Mouse (Mus musculus): Measurements from ENCODE around the gene Pias1. TPM values are rescaled to one million over a fixed set of nuclear protein-coding genes. Genes with fewer than 3 reads are reported as not detected.

Pias1 gene
- total and polyA plus RNA-seq, 3 experiments: 7.7 to 21.5 TPM; not detected in 1

- TF ChIP-seq POLR2A (IDR thresholded peaks at IDR 0.05; ENCODE audit: control insufficient read depth in 1 of 2, insufficient read depth in 1 of 2, low read depth in 1 of 2, low read length in 2 of 2, poor library complexity in 1 of 2) (peak; percentile 74 to 90; a peak in 2 of 4 replicates), BHLHE40 (IDR thresholded peaks at IDR 0.05; ENCODE audit: borderline replicate concordance, low read depth, low read length) (no peak), HCFC1 (IDR thresholded peaks at IDR 0.05; ENCODE audit: low read depth, low read length) (peak; percentile 69), MYC (IDR thresholded peaks at IDR 0.05; ENCODE audit: low read depth, low read length) (no peak), CHD1 (IDR thresholded peaks at IDR 0.05; ENCODE audit: low read depth, low read length) (no peak), RCOR1 (IDR thresholded peaks at IDR 0.05; ENCODE audit: low read depth, low read length) (no peak), MAZ (IDR thresholded peaks at IDR 0.05; ENCODE audit: low read depth, low read length) (peak; percentile 83; the same call in 1 of the 2 replicates), GATA1 (IDR thresholded peaks at IDR 0.05; ENCODE audit: low read depth, low read length) (no peak), NRF1 (IDR thresholded peaks at IDR 0.05; ENCODE audit: insufficient read depth, low read depth, low read length, poor library complexity, severe bottlenecking) (peak; percentile 80), ETS1 (IDR thresholded peaks at IDR 0.05; ENCODE audit: low read depth, low read length) (no peak; the same call in 1 of the 2 replicates), CTCF (IDR thresholded peaks at IDR 0.05 in 2 of 3, conservative IDR thresholded peaks at IDR 0.05 in 1 of 3; ENCODE audit: control insufficient read depth in 1 of 3, insufficient read depth in 1 of 3, low read depth in 2 of 3, low read length in 3 of 3, poor library complexity in 1 of 3, severe bottlenecking in 1 of 3) (no peak), SMC3 (IDR thresholded peaks at IDR 0.05; ENCODE audit: low read depth, low read length) (no peak), TBP (IDR thresholded peaks at IDR 0.05; ENCODE audit: low read depth, low read length) (peak; percentile 52; the same call in 1 of the 2 replicates), NELFE (IDR thresholded peaks at IDR 0.05; ENCODE audit: low read depth, low read length) (peak; percentile 90), TAL1 (IDR thresholded peaks at IDR 0.05; ENCODE audit: low read length) (no peak), SIN3A (IDR thresholded peaks at IDR 0.05; ENCODE audit: low read length) (peak; percentile 81; the same call in 1 of the 2 replicates), E2F4 (IDR thresholded peaks at IDR 0.05; ENCODE audit: borderline replicate concordance, low read depth, low read length) (peak; percentile 89; the same call in 1 of the 2 replicates), EP300 (IDR thresholded peaks at IDR 0.05; ENCODE audit: low read depth in 1 of 2, low read length in 2 of 2) (peak in 1 of 2 experiments; percentile 54; a peak in 2 of 4 replicates), MAFK (IDR thresholded peaks at IDR 0.05; ENCODE audit: borderline replicate concordance, low read depth, low read length) (no peak)
Observed at GRCm38 (mm10) chr9:62980777-62981202, 6.9 kb downstream of the Pias1 start (continued).

- H3K36me3 ChIP-seq (ENCODE audit: control insufficient read depth in 1 of 2, insufficient read depth in 2 of 2, low read length in 2 of 2): peaks cover 0 to 26% of the 10 kb centered on the region in 2 experiments; a peak in 3 of 4 replicates
- peak overlapping the region; percentile 92 for H3K9ac ChIP-seq (ENCODE audit: control insufficient read depth, low read depth, low read length, poor library complexity, severe bottlenecking)
- peaks cover 0 to 16% of the 10 kb centered on the region in 2 experiments; a peak in 2 of 4 replicates for H3K4me1 ChIP-seq (ENCODE audit: control insufficient read depth in 1 of 2, insufficient read depth in 2 of 2, low read length in 2 of 2)
- H3K79me2 ChIP-seq (ENCODE audit: control insufficient read depth, insufficient read depth, low read length, poor library complexity): peaks cover 37% of the 10 kb centered on the region
- H3K9me3 ChIP-seq (replicated peaks; ENCODE audit: insufficient read depth, low read length): no peaks in the 10 kb centered on the region
- peak overlapping the region; percentile 88 to 97 for H3K4me3 ChIP-seq (ENCODE audit: control insufficient read depth in 1 of 2, insufficient read depth in 1 of 2, low read depth in 2 of 2, low read length in 2 of 2)
- DNase-seq (ENCODE audit: low read depth, low spot score): no peak
- H3K27me3 ChIP-seq (ENCODE audit: control insufficient read depth in 1 of 2, insufficient read depth in 2 of 2, low read length in 2 of 2): no peaks in the 10 kb centered on the region
- TF ChIP-seq MYC (IDR thresholded peaks at IDR 0.05; ENCODE audit: low read depth, low read length) (no peak), KAT2A (conservative IDR thresholded peaks at IDR 0.05; ENCODE audit: low read depth, low read length) (no peak), POLR2A (IDR thresholded peaks at IDR 0.05; ENCODE audit: control insufficient read depth in 1 of 2, insufficient read depth in 1 of 2, low read depth in 1 of 2, low read length in 2 of 2, poor library complexity in 1 of 2) (no peak; a peak in 2 of 4 replicates), HCFC1 (IDR thresholded peaks at IDR 0.05; ENCODE audit: low read depth, low read length) (no peak), RAD21 (IDR thresholded peaks at IDR 0.05; ENCODE audit: low read depth, low read length) (no peak), GATA1 (IDR thresholded peaks at IDR 0.05; ENCODE audit: low read depth, low read length) (no peak), NELFE (IDR thresholded peaks at IDR 0.05; ENCODE audit: low read depth, low read length) (no peak), CTCF (IDR thresholded peaks at IDR 0.05 in 2 of 3, conservative IDR thresholded peaks at IDR 0.05 in 1 of 3; ENCODE audit: control insufficient read depth in 1 of 3, insufficient read depth in 1 of 3, low read depth in 2 of 3, low read length in 3 of 3, poor library complexity in 1 of 3, severe bottlenecking in 1 of 3) (no peak), UBTF (IDR thresholded peaks at IDR 0.05; ENCODE audit: borderline replicate concordance, insufficient read depth, low read depth, low read length) (0 out of 2 replicates have a peak, but pooled peaks have one; percentile 18), MXI1 (IDR thresholded peaks at IDR 0.05; ENCODE audit: low read depth, low read length) (peak; percentile 6; the same call in 1 of the 2 replicates)
- peak overlapping the region; percentile 64 for H3K27ac ChIP-seq (ENCODE audit: control insufficient read depth, low read depth, low read length)
Observed at GRCm38 (mm10) chr9:62980162-62980776, 7.5 kb downstream of the Pias1 start.

Data from MEL (cell line).